Mouse (Mus musculus) CH12.LX (cell line): ENCODE measurements around the gene Fam13c. TPM values are rescaled to one million over a fixed set of nuclear protein-coding genes. Genes with fewer than 3 reads are reported as not detected.
"Not testable (repeated sequence)": the region's sequence is repeated elsewhere in the genome, so short reads cannot be mapped to it uniquely, and the experiment has no call there.

Experiments
- DNase-seq: peaks from one replicate; pipeline ENCODE4 v3.0.0-alpha.2; 2013; ENCODE audit errors: extremely low read depth
- H3K27ac ChIP-seq: 2 replicates; pipeline ENCODE4 v1.5.1; 2012; ENCODE audit warnings: low read depth, mild to moderate bottlenecking, control low read depth, moderate library complexity; ENCODE audit not compliant: insufficient read depth
- H3K27me3 ChIP-seq: replicated peaks from 2 replicates; pipeline ENCODE3; 2012; ENCODE audit warnings: inconsistent platforms
- H3K36me3 ChIP-seq, 2 experiments: replicated peaks in 1 of 2; 2 replicates each; pipeline versions ENCODE3 to v1.6.1; 2012; ENCODE audit warnings: inconsistent platforms in 1 of 2, low read length in 1 of 2, mild to moderate bottlenecking in 1 of 2, mixed read lengths in 1 of 2, moderate library complexity in 1 of 2; ENCODE audit not compliant: control insufficient read depth in 1 of 2, insufficient read depth in 1 of 2
- H3K4me1 ChIP-seq, 2 experiments: 2 replicates each; pipeline ENCODE4 v1.6.1; 2012; ENCODE audit warnings: inconsistent platforms in 1 of 2, moderate library complexity in 1 of 2; ENCODE audit not compliant: insufficient read depth in 2 of 2, control insufficient read depth in 1 of 2
- H3K4me2 ChIP-seq: 2 replicates; pipeline ENCODE4 v1.6.1; 2012; ENCODE audit warnings: low read depth, mild to moderate bottlenecking, control low read depth; ENCODE audit not compliant: poor library complexity, insufficient read depth, severe bottlenecking
- H3K4me3 ChIP-seq, 3 experiments: fragments of 150-350 bp in 1 of 3; sonication (generic) in 1 of 3; replicated peaks in 1 of 3; 2 replicates each; pipeline versions ENCODE3 to v1.5.1; 2011 to 2012; ENCODE audit warnings: low read depth in 2 of 3, low read length in 2 of 3, mild to moderate bottlenecking in 2 of 3, moderate library complexity in 2 of 3, control low read depth in 1 of 3, improper control_type of control experiment in 1 of 3, inconsistent platforms in 1 of 3, mixed read lengths in 1 of 3; ENCODE audit not compliant: poor library complexity in 1 of 3
- H3K79me2 ChIP-seq: replicated peaks from 2 replicates; pipeline ENCODE4 v1.6.1; 2012; ENCODE audit warnings: mild to moderate bottlenecking, moderate library complexity; ENCODE audit not compliant: control insufficient read depth, poor library complexity, insufficient read depth, severe bottlenecking; ENCODE audit errors: extremely low read depth
- H3K9ac ChIP-seq: 2 replicates; pipeline ENCODE4 v1.6.1; 2012; ENCODE audit warnings: low read depth, mild to moderate bottlenecking, control low read depth, moderate library complexity; ENCODE audit not compliant: insufficient read depth
- H3K9me3 ChIP-seq: replicated peaks from 2 replicates; pipeline ENCODE3; 2012; ENCODE audit warnings: low read length, inconsistent platforms, mixed read lengths
- BHLHE40 ChIP-seq: IDR thresholded peaks from 2 replicates; pipeline ENCODE4 v1.6.1; 2011; ENCODE audit warnings: mild to moderate bottlenecking, low read depth, low read length, improper control_type of control experiment
- CHD2 ChIP-seq: IDR thresholded peaks from 2 replicates; pipeline ENCODE4 v1.6.1; 2011; ENCODE audit warnings: low read length, improper control_type of control experiment
- CTCF ChIP-seq, 2 experiments: IDR thresholded peaks in 1 of 2; conservative IDR thresholded peaks in 1 of 2; 2 replicates each; pipeline ENCODE4 v1.5.1; 2011 to 2012; ENCODE audit warnings: low read depth in 2 of 2, low read length in 2 of 2, improper control_type of control experiment in 1 of 2, inconsistent platforms in 1 of 2, mild to moderate bottlenecking in 1 of 2, moderate library complexity in 1 of 2
- E2F4 ChIP-seq: IDR thresholded peaks from 2 replicates; pipeline ENCODE4 v1.6.1; 2011; ENCODE audit warnings: low read depth, low read length, improper control_type of control experiment; ENCODE audit not compliant: insufficient replicate concordance
- ELF1 ChIP-seq: IDR thresholded peaks from 2 replicates; pipeline ENCODE4 v1.6.1; 2014; ENCODE audit warnings: low read depth, mild to moderate bottlenecking, inconsistent platforms, low read length, improper control_type of control experiment
- MAZ ChIP-seq: IDR thresholded peaks from 2 replicates; pipeline ENCODE4 v1.6.1; 2012; ENCODE audit warnings: low read depth, mild to moderate bottlenecking, inconsistent platforms, low read length, improper control_type of control experiment, moderate library complexity
- PAX5 ChIP-seq: IDR thresholded peaks from 2 replicates; pipeline ENCODE4 v1.6.1; 2012; ENCODE audit warnings: low read length, inconsistent platforms, mixed read lengths
- POLR2A ChIP-seq: IDR thresholded peaks from 2 replicates; pipeline ENCODE4 v1.6.1; 2011; ENCODE audit warnings: low read depth, mild to moderate bottlenecking, improper control_type of control experiment, low read length
- RAD21 ChIP-seq: IDR thresholded peaks from 2 replicates; pipeline ENCODE4 v1.6.1; 2011; ENCODE audit warnings: low read depth, mild to moderate bottlenecking, low read length, improper control_type of control experiment, moderate library complexity
- SIN3A ChIP-seq: IDR thresholded peaks from 2 replicates; pipeline ENCODE4 v1.6.1; 2012; ENCODE audit warnings: low read length, improper control_type of control experiment, inconsistent platforms
- SMC3 ChIP-seq: IDR thresholded peaks from 2 replicates; pipeline ENCODE4 v1.6.1; 2011; ENCODE audit warnings: low read depth, low read length, improper control_type of control experiment
- TCF12 ChIP-seq: IDR thresholded peaks from 2 replicates; pipeline ENCODE4 v1.6.1; 2014; ENCODE audit warnings: low read depth, mild to moderate bottlenecking, inconsistent platforms, low read length, improper control_type of control experiment
- USF2 ChIP-seq: conservative IDR thresholded peaks from 2 replicates; pipeline ENCODE4 v1.6.1; 2011; ENCODE audit warnings: low read depth, low read length, improper control_type of control experiment
- ZC3H11A ChIP-seq: IDR thresholded peaks from 2 replicates; pipeline ENCODE4 v1.6.1; 2012; ENCODE audit warnings: low read depth, mild to moderate bottlenecking, inconsistent platforms, low read length, improper control_type of control experiment
- ZMIZ1 ChIP-seq: IDR thresholded peaks from 2 replicates; pipeline ENCODE4 v1.6.1; 2012; ENCODE audit warnings: low read depth, mild to moderate bottlenecking, inconsistent platforms, low read length, improper control_type of control experiment
- ZNF384 ChIP-seq: IDR thresholded peaks from 2 replicates; pipeline ENCODE4 v1.6.1; 2012; ENCODE audit warnings: low read depth, low read length, improper control_type of control experiment, inconsistent platforms
- dilution Hi-C: fragments of 300-500 bp; cut with MboI; formaldehyde crosslinking; loops from 2 replicates; pipeline ENCODE4 v1.14.3; 2020; ENCODE audit warnings: low sequenced_read_pairs; ENCODE audit not compliant: extremely low pct_unique_long_range_greater_than_20kb, extremely low pct_ligation_motif_present
- in situ Hi-C: fragments of 300-500 bp; cut with MboI; formaldehyde crosslinking; loops from 3 replicates; pipeline ENCODE4 v1.14.3; 2019; ENCODE audit warnings: low sequenced_read_pairs, low pct_ligation_motif_present, low pct_unique_long_range_greater_than_20kb, mixed read lengths
- polyA plus RNA-seq: library from polyadenylated mRNA; unstranded; fragments of >175 nt; gene quantifications from 2 replicates; pipeline ENCODE4 v1.2.1, GENCODE M21; 2012; ENCODE audit warnings: low read depth; ENCODE audit not compliant: insufficient read length
- total RNA-seq, 2 experiments: library from RNA; depleted of rRNA; stranded (reverse); fragments of 300-350 nt in 1 of 2; fragments of >200 nt in 1 of 2; gene quantifications; 2 replicates each; pipeline ENCODE4 v1.2.3; 2012 to 2014

The Fam13c gene
- total and polyA plus RNA-seq, 3 experiments = not detected

DNA sequence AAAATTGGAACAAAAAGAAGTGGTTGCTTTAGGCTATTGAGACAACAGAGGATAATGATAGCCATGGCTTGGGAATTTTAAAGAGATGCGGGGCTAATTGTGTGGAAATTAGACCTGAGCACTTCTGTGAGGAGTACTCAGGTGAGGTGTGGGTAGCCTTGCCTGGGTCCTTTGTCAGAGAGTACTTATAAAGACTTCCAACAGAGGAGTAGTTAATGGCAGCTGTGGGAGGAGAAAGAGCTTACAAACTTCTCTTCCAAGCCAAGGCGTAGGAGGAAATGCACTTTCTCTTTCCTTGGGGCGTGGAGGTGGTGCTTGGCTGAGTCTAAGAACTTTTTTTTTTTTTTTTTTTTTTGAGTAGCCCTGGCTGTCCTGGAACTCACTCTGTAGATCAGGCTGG lies 6.9 kb upstream of the Fam13c start:
- H3K4me1 ChIP-seq = no peaks in the 10 kb centered on the region
- H3K79me2 ChIP-seq = no peaks in the 10 kb centered on the region
- no peak overlapping the region for H3K4me2 ChIP-seq
- no peak overlapping the region for H3K4me3 ChIP-seq
- no peak overlapping the region for H3K27ac ChIP-seq
- H3K9ac ChIP-seq = no peak overlapping the region
- TF ChIP-seq CTCF (conservative IDR thresholded peaks at IDR 0.05 in 1 of 2, IDR thresholded peaks at IDR 0.05 in 1 of 2; ENCODE audit: low read depth in 2 of 2, low read length in 2 of 2) (no peak), ZMIZ1 (no peak)
- in situ Hi-C loops = no loop called here
- dilution Hi-C loops = no loop called here
- no peaks in the 10 kb centered on the region for H3K27me3 ChIP-seq
- no peak for DNase-seq
- H3K9me3 ChIP-seq = peaks cover 65% of the 10 kb centered on the region
- no peaks in the 10 kb centered on the region for H3K36me3 ChIP-seq

DNA sequence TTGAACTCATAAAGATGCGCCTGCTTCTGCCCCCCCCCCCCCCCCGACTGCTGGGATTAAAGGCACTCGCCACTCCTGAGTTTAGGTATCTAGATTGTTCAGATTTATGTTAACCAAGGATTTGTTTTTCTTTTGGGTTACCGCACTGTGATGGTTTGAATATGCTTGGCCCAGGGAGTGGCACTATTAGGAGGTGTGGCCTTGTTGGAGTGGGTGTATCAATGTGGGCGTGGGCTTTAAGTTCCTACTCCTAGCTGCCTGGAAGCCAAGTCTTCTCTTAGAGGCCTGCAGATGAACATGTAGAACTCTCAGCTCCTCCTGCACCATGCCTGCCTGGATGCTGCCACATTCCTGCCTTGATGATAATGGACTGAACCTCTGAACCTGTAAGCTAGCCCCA lies 6.5 kb upstream of the Fam13c start:
- DNase-seq, H3K4me2 ChIP-seq, H3K4me1 ChIP-seq, H3K36me3 ChIP-seq, H3K27me3 ChIP-seq, in situ Hi-C loops, dilution Hi-C loops, H3K4me3 ChIP-seq, H3K27ac ChIP-seq, H3K9ac ChIP-seq, H3K79me2 ChIP-seq: not testable (repeated sequence)
- peaks cover 62% of the 10 kb centered on the region for H3K9me3 ChIP-seq

DNA sequence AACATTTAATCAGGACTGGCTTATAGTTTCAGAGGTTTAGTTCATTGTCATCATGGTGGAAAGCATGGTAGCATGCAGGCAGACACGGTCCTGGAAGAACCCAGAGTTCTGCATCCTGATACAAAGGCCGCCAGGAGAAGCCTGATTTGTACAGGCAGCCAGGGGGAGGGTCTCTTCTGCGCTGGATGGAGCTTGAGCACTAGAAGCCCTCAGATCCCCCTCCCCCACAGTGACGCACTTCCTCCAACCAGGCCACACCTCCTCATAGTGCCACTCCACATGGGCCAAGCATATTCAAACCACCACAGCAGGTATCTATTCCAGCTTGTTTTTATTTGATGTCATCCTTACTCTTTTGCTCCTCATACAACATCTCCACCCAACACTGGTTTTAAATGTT lies 3.6 kb upstream of the Fam13c start:
- peaks cover 56% of the 10 kb centered on the region for H3K9me3 ChIP-seq
- dilution Hi-C loops = no loop called here
- H3K27me3 ChIP-seq = no peaks in the 10 kb centered on the region
- no peak overlapping the region for H3K4me3 ChIP-seq
- DNase-seq = no peak
- H3K4me1 ChIP-seq = no peaks in the 10 kb centered on the region
- no peak for TF ChIP-seq ZMIZ1
- no peak for TF ChIP-seq RAD21
- no peak for TF ChIP-seq BHLHE40
- TF ChIP-seq ELF1 = no peak
- TF ChIP-seq ZNF384 = no peak
- H3K9ac ChIP-seq = no peak overlapping the region
- H3K4me2 ChIP-seq = no peak overlapping the region
- in situ Hi-C loops = no loop called here
- no peaks in the 10 kb centered on the region for H3K79me2 ChIP-seq
- H3K36me3 ChIP-seq = no peaks in the 10 kb centered on the region
- H3K27ac ChIP-seq = no peak overlapping the region

DNA sequence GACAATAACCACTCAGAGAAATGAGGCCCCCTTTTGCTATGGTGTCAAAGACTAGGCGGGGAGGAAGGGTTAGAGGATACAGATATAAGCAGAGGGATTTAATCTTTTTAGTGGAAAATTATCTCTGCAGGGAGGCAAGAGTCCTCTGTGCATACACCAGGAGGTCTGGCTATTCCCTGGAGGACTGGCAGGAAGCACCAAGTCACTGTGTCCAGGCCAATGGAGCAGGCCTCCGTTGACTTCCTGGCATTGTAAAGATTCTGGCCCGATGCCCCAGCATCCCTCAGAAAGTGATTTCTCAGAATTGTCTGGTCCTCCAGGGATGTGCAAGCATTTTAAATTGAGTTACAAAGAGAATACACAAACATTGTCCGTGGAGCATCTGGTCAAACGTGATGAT lies 3.0 kb upstream of the Fam13c start:
- Histone ChIP-seq H3K27ac (no peak overlapping the region), H3K9ac (no peak overlapping the region), H3K27me3 (no peaks in the 10 kb centered on the region), H3K9me3 (peaks cover 56% of the 10 kb centered on the region), H3K4me3 (no peak overlapping the region), H3K36me3 (no peaks in the 10 kb centered on the region), H3K4me2 (no peak overlapping the region), H3K79me2 (no peaks in the 10 kb centered on the region), H3K4me1 (no peaks in the 10 kb centered on the region)
- in situ Hi-C loops = no loop called here
- TF ChIP-seq USF2 = no peak
- TF ChIP-seq E2F4 = no peak
- TF ChIP-seq MAZ = no peak
- no peak for TF ChIP-seq ZC3H11A
- no peak for TF ChIP-seq SIN3A
- no peak for TF ChIP-seq TCF12
- TF ChIP-seq PAX5 = no peak
- no peak for TF ChIP-seq CHD2
- TF ChIP-seq RAD21 = no peak
- TF ChIP-seq SMC3 = no peak
- TF ChIP-seq POLR2A = no peak
- dilution Hi-C loops = no loop called here
- DNase-seq = no peak
